Mouse (Mus musculus): ENCODE measurements around the gene Serpinb9. TPM values are rescaled to one million over a fixed set of nuclear protein-coding genes. Genes with fewer than 3 reads are reported as not detected.

Gene Serpinb9
- polyA plus RNA-seq (2012; rRNA removed) = 0.61 and 1.5 TPM in 2 replicates

DNA sequence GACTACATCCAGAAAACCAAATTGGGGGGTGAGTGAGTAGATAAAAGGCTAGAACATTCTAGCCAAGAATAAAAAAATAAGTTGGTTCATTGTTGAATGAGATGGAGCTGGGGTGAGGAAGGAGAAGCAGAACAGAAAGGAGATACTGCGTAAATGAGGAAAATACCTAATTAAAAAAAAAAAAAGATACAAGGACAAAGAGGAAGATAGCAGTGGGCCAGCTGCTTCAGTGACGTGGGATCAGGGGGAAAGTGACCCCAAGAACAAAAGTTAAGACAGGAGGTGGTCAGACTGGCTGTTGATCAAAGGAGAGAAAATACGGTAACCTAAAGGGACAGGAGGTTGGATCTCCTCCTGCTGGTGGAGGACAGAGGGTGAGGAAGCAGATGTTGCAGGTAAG is at the start of gene Serpinb9:
Gene Serpinb9 (plus strand): TSS at position 301 of the 400 bp plus-strand sequence.

DNA sequence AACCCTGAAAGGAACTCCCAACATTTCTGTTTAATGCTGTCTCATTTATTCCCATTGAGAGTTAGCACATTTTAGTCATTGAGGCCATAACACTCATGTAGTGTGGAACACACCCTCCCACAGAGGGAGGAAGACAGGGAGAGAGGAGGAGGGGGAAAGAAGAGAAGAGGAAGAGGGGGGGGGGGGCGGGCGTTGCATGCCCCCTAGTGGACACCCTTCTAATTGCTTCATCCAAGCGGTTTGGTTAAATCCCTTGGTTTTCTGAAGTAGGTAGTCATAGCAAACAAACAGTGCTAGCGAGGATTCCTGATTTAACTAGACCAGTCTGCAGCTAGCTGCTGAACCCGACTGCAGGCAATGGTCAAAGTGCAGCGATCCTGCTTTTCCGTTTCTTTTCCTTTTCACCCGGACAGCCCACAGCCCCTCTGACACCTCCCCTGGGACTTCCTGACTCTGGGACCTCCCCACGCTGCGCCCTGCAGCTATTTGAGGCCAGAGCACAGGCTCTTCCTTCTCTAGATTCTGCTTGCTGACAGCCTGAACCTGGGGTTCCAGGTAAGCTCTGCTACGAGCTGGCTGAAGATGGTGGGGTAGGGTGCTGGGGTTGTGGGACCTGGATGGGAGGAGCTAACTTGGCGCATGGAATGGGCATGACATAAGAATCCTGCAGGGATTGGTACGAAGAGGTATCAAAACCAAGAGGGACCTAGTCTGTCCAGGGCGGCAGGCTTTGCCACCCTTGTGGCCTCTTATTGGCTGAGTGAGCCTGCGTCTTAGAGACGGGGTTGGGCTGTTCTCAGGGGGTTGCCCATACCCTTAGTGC is 37.9 kb upstream of the Serpinb9 start, which contains the start of gene Serpinb6b:
Gene Serpinb6b (plus strand): TSS at position 221 of the 823 bp plus-strand sequence.

DNA sequence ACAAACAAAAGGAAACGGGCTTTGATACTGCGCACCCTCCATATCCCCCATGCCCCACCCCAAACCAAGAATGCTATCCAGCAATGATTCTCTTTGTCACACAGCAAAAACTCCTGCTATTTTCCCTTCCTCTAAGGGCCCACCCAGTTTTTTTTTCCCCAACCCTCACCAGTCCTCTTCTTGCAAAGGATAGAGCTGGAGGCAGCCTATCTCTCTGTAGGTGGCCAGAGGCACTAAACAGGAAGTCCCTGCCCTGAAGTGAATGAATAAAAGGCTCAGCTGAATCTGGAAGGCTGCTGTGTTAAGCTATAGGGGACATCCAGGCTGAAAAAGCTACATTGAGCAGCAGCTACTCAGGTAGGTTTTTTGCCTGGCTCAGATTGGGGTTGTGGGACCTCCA is 24.2 kb downstream of the Serpinb9 start, which contains the start of gene Serpinb9b:
Gene Serpinb9b (plus strand): TSS at position 173 of the 400 bp plus-strand sequence.

Other genes starting within 250 kb of the Serpinb9 start
- gene Mylk4, start 219.3 kb upstream of the Serpinb9 start, polyA plus RNA-seq (2012; rRNA removed) = 0.08 and 3.5 TPM in 2 replicates
- 32.9 and 39.8 TPM in 2 replicates for gene Wrnip1, start 201.2 kb upstream of the Serpinb9 start, polyA plus RNA-seq (2012; rRNA removed)
- gene D930007J09Rik, start 200.4 kb upstream of the Serpinb9 start, polyA plus RNA-seq (2012; rRNA removed) = 0.18 and 0.80 TPM in 2 replicates
- gene Serpinb1a, start 152.1 kb upstream of the Serpinb9 start, polyA plus RNA-seq (2012; rRNA removed) = 0.94 and 1.2 TPM in 2 replicates
- gene Serpinb1c, start 105.0 kb upstream of the Serpinb9 start, polyA plus RNA-seq (2012; rRNA removed) = not detected in 2 replicates
- 1.0 and 1.4 TPM in 2 replicates for gene Serpinb6b, start 38.0 kb upstream of the Serpinb9 start, polyA plus RNA-seq (2012; rRNA removed)
- 0.01 and 0.07 TPM in 2 replicates for gene Serpinb9b, start 24.2 kb downstream of the Serpinb9 start, polyA plus RNA-seq (2012; rRNA removed)
- gene Serpinb1b, start 75.3 kb downstream of the Serpinb9 start, polyA plus RNA-seq (2012; rRNA removed) = 0.20 and 0.42 TPM in 2 replicates
- gene Serpinb9c, start 156.5 kb downstream of the Serpinb9 start, polyA plus RNA-seq (2012; rRNA removed) = not detected in 2 replicates
- not detected in 2 replicates for gene Serpinb9d, start 189.7 kb downstream of the Serpinb9 start, polyA plus RNA-seq (2012; rRNA removed)
- gene Serpinb9e, start 246.4 kb downstream of the Serpinb9 start, polyA plus RNA-seq (2012; rRNA removed) = 0.02 and 0.04 TPM in 2 replicates